Mouse (Mus musculus) bone marrow, adult 2 months (tissue): ENCODE measurements at regions not wholly inside any gene's neighbourhood (a gene's known extent, or its start where the extent isn't known, plus 50 kb on each side); places are given as distances from the start of the nearest gene placed in this dataset.

Source experiments
- CTCF ChIP-seq: fragments of 200-500 bp; IDR thresholded peaks from 2 replicates; pipeline ENCODE4 v1.5.1; 2011; ENCODE audit warnings: low read length, control low read depth; ENCODE audit not compliant: control insufficient read depth, insufficient read depth
- POLR2A ChIP-seq: fragments of 200-500 bp; IDR thresholded peaks from 2 replicates; pipeline ENCODE4 v1.6.1; 2011; ENCODE audit warnings: low read depth, mild to moderate bottlenecking, control low read depth, low read length, borderline replicate concordance; ENCODE audit not compliant: control insufficient read depth

DNA sequence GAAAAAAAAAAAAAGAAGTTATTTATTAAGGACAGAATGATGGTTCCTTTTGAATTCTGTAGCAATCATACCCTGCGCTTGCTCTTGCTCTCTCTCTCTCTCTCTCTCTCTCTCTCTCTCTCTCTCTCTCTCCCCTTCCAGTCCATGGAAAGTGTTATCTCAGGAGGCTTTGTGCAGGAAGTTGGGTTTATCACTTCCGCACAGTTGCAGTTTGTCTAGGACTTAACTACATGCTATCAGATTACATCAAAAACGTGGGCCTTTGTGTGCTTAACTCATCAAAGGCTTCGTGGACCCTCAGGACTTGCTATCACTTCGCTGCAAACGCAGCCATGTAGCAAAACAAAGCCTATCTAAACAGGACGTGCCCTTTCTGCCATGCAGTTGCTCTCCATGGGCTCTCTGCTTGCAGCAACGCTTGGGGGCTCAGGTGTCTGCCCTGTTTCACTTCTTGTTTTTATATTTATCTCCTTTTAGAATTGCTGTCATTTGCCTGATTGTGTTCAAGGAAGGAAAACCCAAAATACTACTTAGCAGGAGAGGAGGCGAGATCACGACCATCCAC lies 56.2 kb upstream of the Exoc6 start:
- no peak for TF ChIP-seq POLR2A
- TF ChIP-seq CTCF, result no peak
